Mouse (Mus musculus) myocyte (in vitro differentiated cells): Measurements from ENCODE around the gene Srgap3. TPM values are rescaled to one million over a fixed set of nuclear protein-coding genes. Genes with fewer than 3 reads are reported as not detected.

Experiments
- H3K27me3 ChIP-seq: one replicate; pipeline ENCODE4 v1.6.1; 2011; ENCODE audit not compliant: control insufficient read depth, insufficient read depth, insufficient read length
- H3K36me3 ChIP-seq: one replicate; pipeline ENCODE4 v1.6.1; 2011; ENCODE audit not compliant: control insufficient read depth, insufficient read depth
- H3K4me2 ChIP-seq: one replicate; pipeline ENCODE4 v1.6.1; 2011; ENCODE audit warnings: low read depth, control low read depth
- H3K4me3 ChIP-seq: one replicate; pipeline ENCODE4 v1.5.1; 2011; ENCODE audit warnings: mild to moderate bottlenecking, control low read depth, moderate library complexity
- H3K79me2 ChIP-seq: one replicate; pipeline ENCODE4 v1.6.1; 2011; ENCODE audit not compliant: control insufficient read depth, insufficient read depth
- H3ac ChIP-seq: one replicate; pipeline ENCODE4 v1.6.1; 2011; ENCODE audit not compliant: control insufficient read depth, insufficient read length
- CEBPB ChIP-seq: IDR thresholded peaks from 2 replicates; pipeline ENCODE4 v1.6.1; 2011; ENCODE audit warnings: mild to moderate bottlenecking, moderate library complexity; ENCODE audit not compliant: poor library complexity, insufficient read depth, severe bottlenecking
- E2F4 ChIP-seq: IDR thresholded peaks from one replicate; pipeline ENCODE4 v1.6.1; 2011; ENCODE audit warnings: mild to moderate bottlenecking, control low read depth, moderate library complexity; ENCODE audit not compliant: insufficient read depth
- MAX ChIP-seq: IDR thresholded peaks from one replicate; pipeline ENCODE4 v1.6.1; 2011; ENCODE audit warnings: low read depth, mild to moderate bottlenecking, control low read depth
- MYOD1 ChIP-seq, 3 experiments: IDR thresholded peaks; one replicate each; pipeline ENCODE4 v1.6.1; 2011; ENCODE audit warnings: control low read depth in 2 of 3, low read depth in 2 of 3, mild to moderate bottlenecking in 2 of 3, moderate library complexity in 1 of 3; ENCODE audit not compliant: insufficient read length in 2 of 3, control insufficient read depth in 1 of 3
- MYOG ChIP-seq, 3 experiments: IDR thresholded peaks; one replicate each; pipeline ENCODE4 v1.6.1; 2011; ENCODE audit warnings: control low read depth in 2 of 3, low read depth in 2 of 3, mild to moderate bottlenecking in 2 of 3; ENCODE audit not compliant: insufficient read length in 2 of 3, control insufficient read depth in 1 of 3, insufficient read depth in 1 of 3
- POLR2A ChIP-seq: IDR thresholded peaks from one replicate; pipeline ENCODE4 v1.6.1; 2011; ENCODE audit warnings: low read depth, mild to moderate bottlenecking, control low read depth, moderate library complexity; ENCODE audit not compliant: insufficient read length
- POLR2AphosphoS2 ChIP-seq: IDR thresholded peaks from one replicate; pipeline ENCODE4 v1.6.1; 2011; ENCODE audit warnings: low read depth, control low read depth; ENCODE audit not compliant: insufficient read length
- REST ChIP-seq: IDR thresholded peaks from one replicate; pipeline ENCODE4 v1.6.1; 2011; ENCODE audit warnings: mild to moderate bottlenecking, control low read depth, moderate library complexity; ENCODE audit not compliant: insufficient read depth, insufficient read length
- SRF ChIP-seq: IDR thresholded peaks from one replicate; pipeline ENCODE4 v1.6.1; 2011; ENCODE audit warnings: low read depth; ENCODE audit not compliant: control insufficient read depth, insufficient read length
- TCF12 ChIP-seq: IDR thresholded peaks from one replicate; pipeline ENCODE4 v1.6.1; 2011; ENCODE audit warnings: mild to moderate bottlenecking, control low read depth; ENCODE audit not compliant: poor library complexity, insufficient read depth, severe bottlenecking
- TCF3 ChIP-seq: IDR thresholded peaks from one replicate; pipeline ENCODE4 v1.6.1; 2011; ENCODE audit warnings: low read depth, control low read depth; ENCODE audit not compliant: insufficient read length
- USF1 ChIP-seq: IDR thresholded peaks from one replicate; pipeline ENCODE4 v1.6.1; 2011; ENCODE audit warnings: low read depth, mild to moderate bottlenecking, control low read depth, moderate library complexity
- polyA plus RNA-seq: library from polyadenylated mRNA; unstranded; fragments of >200 nt; fragmentation: generic; extraction: Trizol; gene quantifications from one replicate; pipeline ENCODE4 v1.2.1, GENCODE M21; 2012; ENCODE audit warnings: missing spikeins

Gene Srgap3
- polyA plus RNA-seq, 1 experiment: 6.9 TPM

GRCm38 (mm10) chr6:112920619-112921195, 26.4 kb downstream of the Srgap3 start:
- TF ChIP-seq TCF3 (no peak), MAX (no peak), POLR2A (no peak), TCF12 (no peak)
- Histone ChIP-seq H3K79me2 (no peaks in the 10 kb centered on the region), H3K4me3 (no peak overlapping the region), H3ac (no peak overlapping the region), H3K36me3 (no peaks in the 10 kb centered on the region), H3K4me2 (no peak overlapping the region), H3K27me3 (no peaks in the 10 kb centered on the region)

GRCm38 (mm10) chr6:112917717-112918116, 29.3 kb downstream of the Srgap3 start:
- H3ac ChIP-seq: no peak overlapping the region
- H3K4me3 ChIP-seq: no peak overlapping the region
- H3K36me3 ChIP-seq: no peaks in the 10 kb centered on the region
- no peaks in the 10 kb centered on the region for H3K27me3 ChIP-seq
- TF ChIP-seq POLR2A: no peak
- peak in 1 of 3 experiments; percentile 53 for TF ChIP-seq MYOD1 (IDR thresholded peaks at IDR 0.05; ENCODE audit: control insufficient read depth in 1 of 3, insufficient read length in 2 of 3, low read depth in 2 of 3)
- peak in 1 of 3 experiments; percentile 50 for TF ChIP-seq MYOG (IDR thresholded peaks at IDR 0.05; ENCODE audit: control insufficient read depth in 1 of 3, insufficient read depth in 1 of 3, insufficient read length in 2 of 3, low read depth in 2 of 3)
- no peaks in the 10 kb centered on the region for H3K79me2 ChIP-seq
- no peak overlapping the region for H3K4me2 ChIP-seq

GRCm38 (mm10) chr6:112916243-112916642, 30.8 kb downstream of the Srgap3 start:
- H3K4me2 ChIP-seq: no peak overlapping the region
- TF ChIP-seq REST (no peak), SRF (no peak), CEBPB (no peak), TCF12 (no peak), MYOD1 (IDR thresholded peaks at IDR 0.05; ENCODE audit: control insufficient read depth in 1 of 3, insufficient read length in 2 of 3, low read depth in 2 of 3) (no peak), POLR2A (no peak), TCF3 (no peak), USF1 (no peak), MYOG (IDR thresholded peaks at IDR 0.05; ENCODE audit: control insufficient read depth in 1 of 3, insufficient read depth in 1 of 3, insufficient read length in 2 of 3, low read depth in 2 of 3) (no peak), E2F4 (no peak)
- H3K27me3 ChIP-seq: no peaks in the 10 kb centered on the region
- H3K36me3 ChIP-seq: no peaks in the 10 kb centered on the region
- H3K4me3 ChIP-seq: no peak overlapping the region
- H3K79me2 ChIP-seq: no peaks in the 10 kb centered on the region
- H3ac ChIP-seq: no peak overlapping the region

- Histone ChIP-seq H3ac (no peak overlapping the region), H3K36me3 (no peaks in the 10 kb centered on the region), H3K79me2 (no peaks in the 10 kb centered on the region), H3K4me3 (no peak overlapping the region), H3K27me3 (no peaks in the 10 kb centered on the region), H3K4me2 (no peak overlapping the region)
- TF ChIP-seq SRF (no peak), MYOG (IDR thresholded peaks at IDR 0.05; ENCODE audit: control insufficient read depth in 1 of 3, insufficient read depth in 1 of 3, insufficient read length in 2 of 3, low read depth in 2 of 3) (no peak), USF1 (no peak), TCF3 (no peak), POLR2AphosphoS2 (no peak), E2F4 (no peak), POLR2A (no peak), MAX (no peak), REST (no peak), CEBPB (no peak), TCF12 (no peak), MYOD1 (IDR thresholded peaks at IDR 0.05; ENCODE audit: control insufficient read depth in 1 of 3, insufficient read length in 2 of 3, low read depth in 2 of 3) (no peak)
These were observed 34.5 kb downstream of the Srgap3 start for GRCm38 (mm10) chr6:112912552-112912951.

GRCm38 (mm10) chr6:112909711-112910110, 37.4 kb downstream of the Srgap3 start:
- H3K4me3 ChIP-seq: no peak overlapping the region
- peak overlapping the region; percentile 14 for H3K4me2 ChIP-seq
- H3ac ChIP-seq: no peak overlapping the region
- no peak for TF ChIP-seq CEBPB
- no peak for TF ChIP-seq MYOD1 (IDR thresholded peaks at IDR 0.05; ENCODE audit: control insufficient read depth in 1 of 3, insufficient read length in 2 of 3, low read depth in 2 of 3)
- TF ChIP-seq E2F4: no peak
- TF ChIP-seq TCF3: no peak
- no peak for TF ChIP-seq USF1
- no peaks in the 10 kb centered on the region for H3K79me2 ChIP-seq
- H3K27me3 ChIP-seq: no peaks in the 10 kb centered on the region
- H3K36me3 ChIP-seq: no peaks in the 10 kb centered on the region
